Mouse (Mus musculus) myocyte (in vitro differentiated cells): ENCODE results near the gene Rnf141. TPM values are rescaled to one million over a fixed set of nuclear protein-coding genes. Genes with fewer than 3 reads are reported as not detected.

Experiments
- H3K27me3 ChIP-seq: one replicate; pipeline ENCODE4 v1.6.1; 2011; ENCODE audit not compliant: control insufficient read depth, insufficient read depth, insufficient read length
- H3K36me3 ChIP-seq: one replicate; pipeline ENCODE4 v1.6.1; 2011; ENCODE audit not compliant: control insufficient read depth, insufficient read depth
- H3K4me2 ChIP-seq: one replicate; pipeline ENCODE4 v1.6.1; 2011; ENCODE audit warnings: low read depth, control low read depth
- H3K4me3 ChIP-seq: one replicate; pipeline ENCODE4 v1.5.1; 2011; ENCODE audit warnings: mild to moderate bottlenecking, control low read depth, moderate library complexity
- H3K79me2 ChIP-seq: one replicate; pipeline ENCODE4 v1.6.1; 2011; ENCODE audit not compliant: control insufficient read depth, insufficient read depth
- H3ac ChIP-seq: one replicate; pipeline ENCODE4 v1.6.1; 2011; ENCODE audit not compliant: control insufficient read depth, insufficient read length
- CEBPB ChIP-seq: IDR thresholded peaks from 2 replicates; pipeline ENCODE4 v1.6.1; 2011; ENCODE audit warnings: mild to moderate bottlenecking, moderate library complexity; ENCODE audit not compliant: poor library complexity, insufficient read depth, severe bottlenecking
- E2F4 ChIP-seq: IDR thresholded peaks from one replicate; pipeline ENCODE4 v1.6.1; 2011; ENCODE audit warnings: mild to moderate bottlenecking, control low read depth, moderate library complexity; ENCODE audit not compliant: insufficient read depth
- MAX ChIP-seq: IDR thresholded peaks from one replicate; pipeline ENCODE4 v1.6.1; 2011; ENCODE audit warnings: low read depth, mild to moderate bottlenecking, control low read depth
- MYOD1 ChIP-seq, 3 experiments: IDR thresholded peaks; one replicate each; pipeline ENCODE4 v1.6.1; 2011; ENCODE audit warnings: control low read depth in 2 of 3, low read depth in 2 of 3, mild to moderate bottlenecking in 2 of 3, moderate library complexity in 1 of 3; ENCODE audit not compliant: insufficient read length in 2 of 3, control insufficient read depth in 1 of 3
- MYOG ChIP-seq, 3 experiments: IDR thresholded peaks; one replicate each; pipeline ENCODE4 v1.6.1; 2011; ENCODE audit warnings: control low read depth in 2 of 3, low read depth in 2 of 3, mild to moderate bottlenecking in 2 of 3; ENCODE audit not compliant: insufficient read length in 2 of 3, control insufficient read depth in 1 of 3, insufficient read depth in 1 of 3
- POLR2A ChIP-seq: IDR thresholded peaks from one replicate; pipeline ENCODE4 v1.6.1; 2011; ENCODE audit warnings: low read depth, mild to moderate bottlenecking, control low read depth, moderate library complexity; ENCODE audit not compliant: insufficient read length
- POLR2AphosphoS2 ChIP-seq: IDR thresholded peaks from one replicate; pipeline ENCODE4 v1.6.1; 2011; ENCODE audit warnings: low read depth, control low read depth; ENCODE audit not compliant: insufficient read length
- REST ChIP-seq: IDR thresholded peaks from one replicate; pipeline ENCODE4 v1.6.1; 2011; ENCODE audit warnings: mild to moderate bottlenecking, control low read depth, moderate library complexity; ENCODE audit not compliant: insufficient read depth, insufficient read length
- SRF ChIP-seq: IDR thresholded peaks from one replicate; pipeline ENCODE4 v1.6.1; 2011; ENCODE audit warnings: low read depth; ENCODE audit not compliant: control insufficient read depth, insufficient read length
- TCF12 ChIP-seq: IDR thresholded peaks from one replicate; pipeline ENCODE4 v1.6.1; 2011; ENCODE audit warnings: mild to moderate bottlenecking, control low read depth; ENCODE audit not compliant: poor library complexity, insufficient read depth, severe bottlenecking
- TCF3 ChIP-seq: IDR thresholded peaks from one replicate; pipeline ENCODE4 v1.6.1; 2011; ENCODE audit warnings: low read depth, control low read depth; ENCODE audit not compliant: insufficient read length
- USF1 ChIP-seq: IDR thresholded peaks from one replicate; pipeline ENCODE4 v1.6.1; 2011; ENCODE audit warnings: low read depth, mild to moderate bottlenecking, control low read depth, moderate library complexity
- polyA plus RNA-seq: library from polyadenylated mRNA; unstranded; fragments of >200 nt; fragmentation: generic; extraction: Trizol; gene quantifications from one replicate; pipeline ENCODE4 v1.2.1, GENCODE M21; 2012; ENCODE audit warnings: missing spikeins

The Rnf141 gene
- polyA plus RNA-seq, 1 experiment: 12.3 TPM

DNA sequence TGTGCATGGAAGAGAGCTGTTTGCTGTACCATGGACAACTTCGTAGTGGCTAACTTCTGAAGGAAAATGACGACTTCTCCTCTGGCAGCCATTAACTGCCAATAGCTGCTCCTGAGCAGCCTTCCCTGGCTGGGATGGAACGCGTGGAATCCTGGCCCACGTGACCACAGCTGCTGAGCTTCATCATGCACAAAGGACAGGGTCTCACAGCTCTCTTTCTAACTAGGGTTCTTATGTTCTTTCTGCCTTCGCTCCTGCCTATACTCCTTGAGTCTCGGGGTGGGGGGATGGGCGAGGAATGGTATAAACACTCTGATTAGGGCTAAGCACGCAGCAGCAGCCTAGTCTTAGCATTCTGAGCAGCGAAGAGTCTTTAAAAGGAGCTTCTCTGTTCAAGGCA is 20.8 kb upstream of the Rnf141 start:
- no peak overlapping the region for H3K4me3 ChIP-seq
- TF ChIP-seq SRF (no peak), MYOD1 (IDR thresholded peaks at IDR 0.05; ENCODE audit: control insufficient read depth in 1 of 3, insufficient read length in 2 of 3, low read depth in 2 of 3) (peak; percentile 9 to 88 (median 87)), USF1 (peak; percentile 82)
- peak overlapping the region; percentile 21 for H3K4me2 ChIP-seq
- no peaks in the 10 kb centered on the region for H3K79me2 ChIP-seq
- H3ac ChIP-seq: no peak overlapping the region
- no peaks in the 10 kb centered on the region for H3K27me3 ChIP-seq
- H3K36me3 ChIP-seq: no peaks in the 10 kb centered on the region

DNA sequence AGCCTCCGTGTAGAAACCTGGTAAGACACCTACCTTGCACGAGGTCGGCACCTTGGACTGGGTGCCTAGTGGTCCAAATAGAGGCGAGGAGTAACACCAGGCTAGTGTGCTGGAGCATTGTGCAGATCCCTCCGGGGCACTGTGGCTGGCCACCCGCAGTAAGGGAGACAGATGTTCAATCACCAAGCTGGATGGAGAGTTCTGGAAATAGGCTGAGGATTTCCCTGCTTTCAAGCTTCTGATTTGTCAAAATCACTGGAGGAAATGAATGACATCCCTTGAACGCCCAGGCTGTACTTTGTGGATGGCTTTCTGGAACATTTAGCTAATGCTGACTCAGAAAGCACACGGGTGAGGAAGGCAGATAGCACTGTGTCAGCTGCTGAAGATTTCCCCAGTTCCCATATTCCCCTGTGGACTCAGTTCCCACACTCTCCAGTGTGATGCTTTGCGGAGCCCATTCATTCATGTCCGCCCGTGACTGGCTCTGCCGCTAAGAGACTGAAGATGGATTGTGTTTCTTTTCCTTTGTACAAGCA is 18.6 kb upstream of the Rnf141 start, which contains the start of gene Lyve1:
Gene Lyve1, minus strand, starts transcription at position 489 of the 539 bp plus-strand sequence.
- Histone ChIP-seq H3K27me3 (no peaks in the 10 kb centered on the region), H3K4me3 (no peak within 1 kb of the TSS), H3K36me3 (no peaks in the 10 kb centered on the region), H3ac (no peak within 1 kb of the TSS), H3K4me2 (no peak within 1 kb of the TSS), H3K79me2 (no peaks in the 10 kb centered on the region)
- TF ChIP-seq POLR2AphosphoS2: no peak
- TF ChIP-seq TCF3: no peak
- no peak for TF ChIP-seq MAX
- TF ChIP-seq USF1: no peak
- TF ChIP-seq POLR2A: no peak
- no peak for TF ChIP-seq E2F4
- TF ChIP-seq CEBPB: no peak
- no peak for TF ChIP-seq SRF
- TF ChIP-seq REST: no peak
- TF ChIP-seq MYOD1 (IDR thresholded peaks at IDR 0.05; ENCODE audit: control insufficient read depth in 1 of 3, insufficient read length in 2 of 3, low read depth in 2 of 3): no peak
- no peak for TF ChIP-seq MYOG (IDR thresholded peaks at IDR 0.05; ENCODE audit: control insufficient read depth in 1 of 3, insufficient read depth in 1 of 3, insufficient read length in 2 of 3, low read depth in 2 of 3)

DNA sequence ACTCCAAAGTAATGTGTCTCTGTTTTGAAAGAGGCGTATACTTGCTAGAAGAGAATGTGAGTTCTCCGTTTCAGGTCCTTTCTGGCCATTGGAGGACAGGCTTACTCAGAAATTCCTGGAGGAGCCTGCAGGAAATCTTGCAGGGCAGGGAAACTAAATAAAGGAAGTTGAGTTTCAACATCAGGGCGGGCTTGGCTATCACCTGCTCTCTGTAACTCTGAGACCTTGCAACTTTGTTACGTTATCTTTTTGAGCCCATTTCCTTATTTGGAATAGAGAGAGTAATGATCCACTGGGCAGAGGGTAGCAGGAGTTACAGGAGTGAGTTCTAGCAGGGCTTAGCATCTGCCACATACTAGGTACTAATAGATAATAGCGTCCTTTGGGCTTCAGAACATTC is 15.9 kb upstream of the Rnf141 start:
- no peaks in the 10 kb centered on the region for H3K36me3 ChIP-seq
- H3K4me2 ChIP-seq: no peak overlapping the region
- H3ac ChIP-seq: no peak overlapping the region
- TF ChIP-seq CEBPB: no peak
- no peak for TF ChIP-seq POLR2A
- no peak for TF ChIP-seq MYOG (IDR thresholded peaks at IDR 0.05; ENCODE audit: control insufficient read depth in 1 of 3, insufficient read depth in 1 of 3, insufficient read length in 2 of 3, low read depth in 2 of 3)
- no peak for TF ChIP-seq SRF
- TF ChIP-seq E2F4: no peak
- TF ChIP-seq TCF12: no peak
- no peak for TF ChIP-seq MYOD1 (IDR thresholded peaks at IDR 0.05; ENCODE audit: control insufficient read depth in 1 of 3, insufficient read length in 2 of 3, low read depth in 2 of 3)
- TF ChIP-seq TCF3: no peak
- no peak for TF ChIP-seq MAX
- no peak for TF ChIP-seq USF1
- no peak for TF ChIP-seq REST
- no peak for TF ChIP-seq POLR2AphosphoS2
- H3K27me3 ChIP-seq: no peaks in the 10 kb centered on the region
- H3K79me2 ChIP-seq: no peaks in the 10 kb centered on the region
- no peak overlapping the region for H3K4me3 ChIP-seq

DNA sequence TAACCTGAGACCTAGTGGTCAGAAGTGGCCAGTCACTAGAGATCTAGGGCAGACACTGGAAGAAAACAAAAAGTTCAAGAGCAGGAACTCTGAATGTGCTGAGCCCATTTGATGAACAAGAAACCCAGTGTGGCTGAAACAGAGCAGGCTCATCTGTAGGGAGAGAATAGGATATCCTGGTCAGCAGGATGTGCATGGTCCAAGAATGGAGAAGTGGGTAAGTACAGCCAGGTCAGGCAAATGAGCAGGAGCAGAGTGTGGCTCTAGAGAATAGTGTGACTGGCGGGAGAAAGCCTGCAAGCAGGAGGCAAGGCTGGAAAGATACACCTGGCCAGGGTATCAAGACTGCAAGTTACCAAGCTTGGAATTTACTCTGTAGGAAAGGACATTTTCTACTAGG is 11.3 kb upstream of the Rnf141 start:
- H3K4me2 ChIP-seq: no peak overlapping the region
- no peaks in the 10 kb centered on the region for H3K79me2 ChIP-seq
- TF ChIP-seq CEBPB (no peak), TCF12 (no peak), POLR2AphosphoS2 (no peak), MYOG (IDR thresholded peaks at IDR 0.05; ENCODE audit: control insufficient read depth in 1 of 3, insufficient read depth in 1 of 3, insufficient read length in 2 of 3, low read depth in 2 of 3) (no peak), REST (no peak), SRF (no peak), E2F4 (no peak)
- no peaks in the 10 kb centered on the region for H3K36me3 ChIP-seq
- H3K27me3 ChIP-seq: no peaks in the 10 kb centered on the region
- H3ac ChIP-seq: no peak overlapping the region
- no peak overlapping the region for H3K4me3 ChIP-seq

DNA sequence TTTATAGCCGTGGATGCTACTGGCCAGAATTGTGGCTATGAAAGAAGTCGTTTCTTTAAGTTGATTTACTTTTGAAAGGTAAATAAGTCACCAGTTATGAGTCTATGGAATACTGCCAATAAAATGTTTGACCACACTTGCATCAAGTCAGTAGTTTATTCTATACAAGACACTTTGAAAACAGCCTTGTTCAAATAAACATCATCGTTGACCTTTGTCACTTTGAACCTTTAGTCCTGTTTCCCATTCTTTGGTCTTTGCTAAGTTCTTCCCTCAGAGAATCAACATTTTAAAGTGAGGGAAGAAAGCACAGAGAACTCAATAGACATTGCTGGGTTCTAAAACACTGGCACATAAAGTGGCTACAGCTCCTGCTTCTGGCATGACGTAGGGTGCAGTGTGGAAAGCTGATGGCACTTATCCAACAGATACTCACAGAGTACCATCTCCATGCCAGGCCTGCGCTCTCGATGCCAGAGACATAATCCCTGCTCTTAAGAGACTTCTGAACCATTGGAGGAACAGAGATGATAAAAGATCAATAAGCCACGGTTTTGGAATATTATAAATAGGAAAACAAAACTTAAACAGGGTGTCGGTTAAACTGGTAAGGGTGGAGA is 10.8 kb upstream of the Rnf141 start:
- no peaks in the 10 kb centered on the region for H3K79me2 ChIP-seq
- H3K4me3 ChIP-seq: no peak overlapping the region
- H3K36me3 ChIP-seq: no peaks in the 10 kb centered on the region
- peaks cover 2% of the 10 kb centered on the region for H3K27me3 ChIP-seq
- no peak overlapping the region for H3ac ChIP-seq
- H3K4me2 ChIP-seq: no peak overlapping the region
- TF ChIP-seq SRF: no peak
- TF ChIP-seq TCF12: no peak
- no peak for TF ChIP-seq MYOG (IDR thresholded peaks at IDR 0.05; ENCODE audit: control insufficient read depth in 1 of 3, insufficient read depth in 1 of 3, insufficient read length in 2 of 3, low read depth in 2 of 3)
- no peak for TF ChIP-seq POLR2AphosphoS2
- no peak for TF ChIP-seq USF1
- no peak for TF ChIP-seq REST
- TF ChIP-seq CEBPB: no peak
- TF ChIP-seq E2F4: no peak
- no peak for TF ChIP-seq POLR2A
- no peak for TF ChIP-seq MYOD1 (IDR thresholded peaks at IDR 0.05; ENCODE audit: control insufficient read depth in 1 of 3, insufficient read length in 2 of 3, low read depth in 2 of 3)
